19 mouse cellular contexts compared by ENCODE assay signal in the genomic region with DNA sequence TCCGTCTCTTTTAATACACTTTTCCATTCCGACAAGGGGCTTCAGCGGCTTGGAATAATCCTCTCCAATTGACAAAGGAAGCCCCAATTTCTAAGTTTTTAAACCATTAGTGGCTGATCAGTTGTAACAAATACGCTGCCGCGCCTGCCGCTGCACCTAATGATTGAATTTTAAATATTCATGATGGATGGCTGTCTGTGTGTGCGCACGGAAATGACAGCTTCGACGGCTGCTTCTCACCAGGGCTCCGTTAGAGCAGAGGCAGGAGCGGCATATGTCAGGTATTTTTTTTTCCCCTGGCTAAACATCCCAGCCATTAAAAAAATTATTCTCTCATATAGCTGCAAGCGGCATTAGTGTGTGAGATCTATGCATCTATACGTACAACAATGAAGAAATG.
DNase-seq lines count a peak whose midpoint lies in the region; ATAC-seq lines count a peak whose summit lies in the region.
"Had no signal": no experiment of that assay in that cellular context is flagged by ENCODE, and none has a peak within 500 bp of the region (broad histone marks: within the 10 kb centered on the region; RNA-seq: fewer than 3 reads in every experiment).

No protein-coding gene starts in this region.

- H3K36me3 ChIP-seq in forebrain, embryonic 10.5 days (replicated peaks): no peaks in the 10 kb centered on the region
- no peaks in the 10 kb centered on the region for H3K36me3 ChIP-seq in forebrain, embryonic 14.5 days (ENCODE audit: control insufficient read depth, insufficient read depth, low read length)
- no peaks in the 10 kb centered on the region for H3K36me3 ChIP-seq in hindbrain, embryonic 16.5 days (ENCODE audit: control insufficient read depth, insufficient read depth, low read length)
- H3K36me3 ChIP-seq in midbrain, embryonic 16.5 days (ENCODE audit: control insufficient read depth, insufficient read depth, low read length): no peaks in the 10 kb centered on the region
- H3K36me3 ChIP-seq: heart, embryonic 13.5 days; liver, embryonic 15.5 days had no signal

- H3K4me3 ChIP-seq in forebrain, embryonic 10.5 days: peak overlapping the region; percentile 18; the same call in 1 of the 2 replicates
- H3K4me3 ChIP-seq in forebrain, embryonic 14.5 days (ENCODE audit: low read depth, low read length): no peak overlapping the region
- no peak overlapping the region for H3K4me3 ChIP-seq in hindbrain, embryonic 16.5 days (ENCODE audit: low read length)
- no peak overlapping the region; the same call in 1 of the 2 replicates for H3K4me3 ChIP-seq in midbrain, embryonic 16.5 days (ENCODE audit: low read depth, low read length)
- H3K4me3 ChIP-seq: heart, embryonic 13.5 days; layer of hippocampus, adult 2 months; liver, embryonic 15.5 days; megakaryocyte, embryonic 14.5 days had no signal

- intact Hi-C loops in heart, postnatal 36 days (cut with DNase I): no loop called here

- 0 out of 2 replicates have a peak overlapping the region, but pooled peaks have one; percentile 40 for H3K27ac ChIP-seq in forebrain, embryonic 10.5 days
- H3K27ac ChIP-seq in forebrain, embryonic 14.5 days (ENCODE audit: low read depth, low read length): 0 out of 2 replicates have a peak overlapping the region, but pooled peaks have one; percentile 11
- no peak overlapping the region for H3K27ac ChIP-seq in hindbrain, embryonic 16.5 days (ENCODE audit: low read depth, low read length)
- peak overlapping the region; percentile 74 for H3K27ac ChIP-seq in midbrain, embryonic 16.5 days (ENCODE audit: low read length)
- H3K27ac ChIP-seq: heart, embryonic 13.5 days; kidney, postnatal 0 days; layer of hippocampus, adult 2 months; liver, embryonic 15.5 days; stomach, postnatal 0 days had no signal

- peak overlapping the region; percentile 37 for H3K9ac ChIP-seq in forebrain, embryonic 14.5 days (ENCODE audit: low read length)
- peak overlapping the region; percentile 35 for H3K9ac ChIP-seq in hindbrain, embryonic 16.5 days (ENCODE audit: low read depth, low read length)
- no peak overlapping the region for H3K9ac ChIP-seq in midbrain, embryonic 16.5 days (ENCODE audit: low read depth, low read length)
- H3K9ac ChIP-seq: heart, embryonic 13.5 days; liver, embryonic 15.5 days had no signal

- peak; percentile 60 for ATAC-seq in forebrain, embryonic 14.5 days
- ATAC-seq in hindbrain, embryonic 16.5 days: no peak
- no peak for ATAC-seq in midbrain, embryonic 16.5 days
- no peak for ATAC-seq in CD4-positive, CD25-positive, alpha-beta regulatory T cell, adult 4 months
- ATAC-seq: intestine, postnatal 0 days; lung, postnatal 0 days had no signal

- no peak for DNase-seq in forebrain, embryonic 10.5 days (ENCODE audit: extremely low spot score, low spot score)
- no peak for DNase-seq in forebrain, embryonic 14.5 days (ENCODE audit: low spot score)
- DNase-seq in heart, postnatal 36 days: no peak
- DNase-seq in kidney, adult 11 months: no peak
- DNase-seq: adrenal gland, postnatal 25 days; cerebellum, adult 8-10 months; heart, postnatal 4 days; right cerebral cortex, postnatal 25 days had no signal

- peak overlapping the region; percentile 33 for H3K4me2 ChIP-seq in forebrain, embryonic 14.5 days (ENCODE audit: low read length)
- H3K4me2 ChIP-seq in hindbrain, embryonic 16.5 days (ENCODE audit: low read length): peak overlapping the region; percentile 37
- peak overlapping the region; percentile 39 for H3K4me2 ChIP-seq in midbrain, embryonic 16.5 days (ENCODE audit: low read length)
- H3K4me2 ChIP-seq: heart, embryonic 13.5 days; liver, embryonic 15.5 days had no signal

- peaks cover 8% of the 10 kb centered on the region; the same call in 1 of the 2 replicates for H3K27me3 ChIP-seq in forebrain, embryonic 10.5 days (ENCODE audit: poor library complexity, severe bottlenecking)
- H3K27me3 ChIP-seq in forebrain, embryonic 14.5 days (replicated peaks; ENCODE audit: control insufficient read depth, insufficient read depth, low read length): no peaks in the 10 kb centered on the region
- no peaks in the 10 kb centered on the region for H3K27me3 ChIP-seq in hindbrain, embryonic 16.5 days (replicated peaks; ENCODE audit: control insufficient read depth, insufficient read depth, low read length)
- no peaks in the 10 kb centered on the region for H3K27me3 ChIP-seq in midbrain, embryonic 16.5 days (ENCODE audit: control insufficient read depth, insufficient read depth, low read depth, low read length)
- H3K27me3 ChIP-seq: liver, embryonic 15.5 days; megakaryocyte, embryonic 14.5 days had no signal

- H3K4me1 ChIP-seq in forebrain, embryonic 10.5 days: peaks cover 32% of the 10 kb centered on the region
- peaks cover 13% of the 10 kb centered on the region for H3K4me1 ChIP-seq in forebrain, embryonic 14.5 days (ENCODE audit: control insufficient read depth, insufficient read depth, low read length)
- peaks cover 15% of the 10 kb centered on the region for H3K4me1 ChIP-seq in hindbrain, embryonic 16.5 days (ENCODE audit: control insufficient read depth, insufficient read depth, low read depth, low read length)
- H3K4me1 ChIP-seq in midbrain, embryonic 16.5 days (ENCODE audit: control insufficient read depth, insufficient read depth, low read length): peaks cover 21% of the 10 kb centered on the region

- 38% methylated on average over 15 of the region's 15 CpGs for WGBS in forebrain, embryonic 10.5 days
- WGBS in forebrain, embryonic 14.5 days: 8% methylated on average over 15 of the region's 15 CpGs
- WGBS in hindbrain, embryonic 16.5 days: 27% methylated on average over 15 of the region's 15 CpGs
- 13% methylated on average over 15 of the region's 15 CpGs for WGBS in midbrain, embryonic 16.5 days

- H3K9me3 ChIP-seq in forebrain, embryonic 10.5 days: no peaks in the 10 kb centered on the region
- no peaks in the 10 kb centered on the region for H3K9me3 ChIP-seq in forebrain, embryonic 14.5 days (replicated peaks; ENCODE audit: control insufficient read depth, low read length)
- no peaks in the 10 kb centered on the region for H3K9me3 ChIP-seq in hindbrain, embryonic 16.5 days (ENCODE audit: control insufficient read depth, low read length)
- H3K9me3 ChIP-seq in midbrain, embryonic 16.5 days (replicated peaks; ENCODE audit: control insufficient read depth, low read length, poor library complexity, severe bottlenecking): no peaks in the 10 kb centered on the region
- H3K9me3 ChIP-seq: heart, embryonic 13.5 days; liver, embryonic 15.5 days; megakaryocyte, embryonic 14.5 days had no signal
